Mouse (Mus musculus) intestine, embryonic 14.5 days (tissue): Measurements from ENCODE around the gene Zfp14. TPM values are rescaled to one million over a fixed set of nuclear protein-coding genes. Genes with fewer than 3 reads are reported as not detected.

Experiments
- ATAC-seq: fragments of 200-750 bp; cut with Nextera tagmentation; replicated peaks from 2 replicates; pipeline ENCODE4 v1.8.0; 2017; ENCODE audit warnings: low read depth, moderate number of reproducible peaks, moderate TSS enrichment, moderate library complexity; ENCODE audit not compliant: low FRiP score, low TSS enrichment
- DNase-seq: peaks from one replicate; pipeline ENCODE4 v3.0.0-alpha.2; 2018; ENCODE audit warnings: low spot score
- H3K27ac ChIP-seq: fragments of 300-500 bp; sonication (generic); 2 replicates; pipeline ENCODE4 v1.5.1; 2014; ENCODE audit warnings: low read depth, mild to moderate bottlenecking, control low read depth
- H3K27me3 ChIP-seq: fragments of 300-500 bp; sonication (generic); replicated peaks from 2 replicates; pipeline ENCODE4 v1.6.1; 2014; ENCODE audit warnings: low read length, control low read depth; ENCODE audit not compliant: control insufficient read depth, insufficient read depth
- H3K36me3 ChIP-seq: fragments of 300-500 bp; sonication (generic); 2 replicates; pipeline ENCODE4 v1.6.1; 2014; ENCODE audit warnings: low read length, control low read depth; ENCODE audit not compliant: control insufficient read depth, insufficient read depth
- H3K4me1 ChIP-seq: fragments of 300-500 bp; sonication (generic); replicated peaks from 2 replicates; pipeline ENCODE4 v1.6.1; 2014; ENCODE audit warnings: low read length, control low read depth, mixed read lengths; ENCODE audit not compliant: control insufficient read depth, insufficient read depth
- H3K4me2 ChIP-seq: fragments of 300-500 bp; sonication (generic); 2 replicates; pipeline ENCODE4 v1.6.1; 2014; ENCODE audit warnings: low read length
- H3K4me3 ChIP-seq: fragments of 300-500 bp; sonication (generic); 2 replicates; pipeline ENCODE4 v1.5.1; 2014; ENCODE audit warnings: low read depth, low read length, control low read depth, mixed read lengths
- H3K9ac ChIP-seq: fragments of 300-500 bp; sonication (generic); 2 replicates; pipeline ENCODE4 v1.6.1; 2014; ENCODE audit warnings: mild to moderate bottlenecking, low read length
- H3K9me3 ChIP-seq: fragments of 300-500 bp; sonication (generic); 2 replicates; pipeline ENCODE4 v1.6.1; 2016; ENCODE audit warnings: low read length, control low read depth; ENCODE audit not compliant: control insufficient read depth
- WGBS: fragments of 180-500 bp; shearing (Covaris S2); extraction: QIAGEN DNeasy Blood & Tissue Kit; methylation state at CpG from one replicate; pipeline ENCODE4 v1.1.7; 2014; 5-methylcytosine and 5-hydroxymethylcytosine counted together
- polyA plus RNA-seq: library from polyadenylated mRNA; unstranded; fragments of >200 nt; fragmentation: Nextera tagmentation; extraction: Ambion mirVana; gene quantifications from 2 replicates; pipeline ENCODE4 v1.2.1, GENCODE M21; 2014

Gene Zfp14
- 3.5 and 4.4 TPM in 2 replicates for polyA plus RNA-seq

DNA sequence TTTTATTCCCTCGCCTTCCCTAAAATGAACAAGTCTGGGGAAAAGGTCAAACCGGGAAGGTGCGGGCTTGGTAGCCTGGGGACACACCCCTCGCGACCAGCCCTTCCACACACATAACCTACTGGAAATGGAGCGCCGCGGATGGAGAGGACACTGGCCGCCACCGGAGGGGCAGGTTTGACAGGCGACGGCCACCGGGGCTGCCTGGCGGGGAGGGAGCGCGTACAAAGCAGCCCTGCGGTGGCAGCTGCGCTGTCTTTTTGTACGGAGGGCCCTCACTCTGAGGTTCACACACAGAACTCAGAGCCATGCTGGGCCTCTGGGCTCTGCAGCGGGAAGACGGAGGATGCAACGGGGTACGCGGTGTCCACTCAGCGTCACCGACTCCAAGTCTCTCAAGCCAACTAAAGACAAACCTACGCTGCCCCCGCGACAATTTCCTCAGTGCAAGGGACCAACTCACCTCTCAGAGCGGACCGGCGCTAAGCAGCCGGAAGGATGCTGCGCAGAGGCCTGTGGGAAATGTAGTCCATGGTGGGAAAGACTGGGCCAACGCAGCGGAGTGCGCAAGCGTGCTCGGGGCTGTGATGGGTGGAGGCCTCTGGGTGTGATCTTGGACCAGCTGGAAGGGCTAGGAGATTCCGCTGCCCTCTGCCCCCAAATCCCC lies at the start of gene Zfp14:
Gene Zfp14 (minus strand): TSS at position 499 of the 667 bp plus-strand sequence.
- H3K4me3 ChIP-seq: peak within 1 kb of the TSS; percentile 62
- peak within 1 kb of the TSS; percentile 39; the same call in 1 of the 2 replicates for H3K27ac ChIP-seq
- H3K4me1 ChIP-seq: peaks cover 7% of the 10 kb centered on the region; the same call in 1 of the 2 replicates
- 0 out of 2 replicates have a peak, but pooled peaks cover 5% of the 10 kb centered on the region for H3K36me3 ChIP-seq
- WGBS: under 1% methylated on average over 40 of the region's 40 CpGs
- DNase-seq: peak; percentile 88
- peak; percentile 97 for ATAC-seq
- H3K9ac ChIP-seq: peak within 1 kb of the TSS; percentile 61
- H3K9me3 ChIP-seq: no peaks in the 10 kb centered on the region
- H3K27me3 ChIP-seq: no peaks in the 10 kb centered on the region
- peak within 1 kb of the TSS; percentile 72 for H3K4me2 ChIP-seq

DNA sequence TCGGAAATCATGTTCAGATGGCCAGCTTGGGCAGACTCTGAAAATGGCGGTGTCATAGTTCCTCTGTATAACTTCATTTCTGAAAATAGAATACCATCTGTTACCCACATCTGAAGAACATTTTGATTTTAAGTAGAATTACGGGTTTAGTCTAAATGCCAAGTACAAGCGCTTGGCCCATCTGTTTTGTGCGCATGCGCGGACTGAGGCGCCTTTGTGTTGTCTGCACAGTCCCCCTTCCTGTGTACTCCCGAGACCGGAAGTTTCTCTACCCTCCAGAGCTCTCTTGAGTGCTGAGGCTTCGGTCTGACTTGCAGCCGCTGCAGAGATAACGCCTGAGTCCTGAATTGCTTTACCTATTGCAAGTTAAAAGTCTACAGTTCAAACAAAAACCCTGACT lies 48.1 kb upstream of the Zfp14 start:
- Histone ChIP-seq H3K36me3 (peaks cover 54% of the 10 kb centered on the region), H3K4me1 (peaks cover 4% of the 10 kb centered on the region; the same call in 1 of the 2 replicates), H3K9ac (no peak overlapping the region), H3K27me3 (no peaks in the 10 kb centered on the region), H3K9me3 (peaks cover 18% of the 10 kb centered on the region), H3K4me3 (no peak overlapping the region; the same call in 1 of the 2 replicates), H3K27ac (no peak overlapping the region), H3K4me2 (no peak overlapping the region)
- WGBS: 94% methylated on average over 13 of the region's 13 CpGs
- no peak for ATAC-seq
- DNase-seq: no peak

DNA sequence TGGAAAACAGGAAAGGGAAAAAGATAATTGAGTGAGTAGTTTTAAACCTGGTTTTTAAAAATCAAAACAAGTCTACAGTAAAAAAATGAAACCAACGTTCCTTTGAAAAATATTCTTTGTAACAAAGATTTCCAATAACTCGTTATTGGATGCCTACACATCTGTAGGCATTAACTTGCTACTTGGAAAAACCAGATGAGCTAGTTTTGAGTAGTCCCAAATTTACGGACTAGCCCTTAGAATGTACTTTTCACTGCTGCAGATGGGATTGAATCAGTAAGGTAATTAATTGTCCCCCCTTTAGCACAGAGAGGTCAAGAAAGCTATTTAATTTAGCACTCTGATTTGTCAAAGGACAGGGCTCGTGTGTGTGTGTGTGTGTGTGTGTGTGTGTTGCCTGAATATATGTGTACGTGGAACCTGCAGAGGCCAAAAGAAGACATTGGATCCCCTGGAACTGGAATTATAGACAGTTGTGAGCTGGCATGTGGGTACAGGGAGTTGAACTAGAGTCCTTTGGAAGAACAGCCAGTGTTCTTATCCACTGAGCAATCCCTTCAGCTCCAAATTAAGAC lies 44.5 kb upstream of the Zfp14 start:
- 5% methylated on average over 5 of the region's 5 CpGs for WGBS

DNA sequence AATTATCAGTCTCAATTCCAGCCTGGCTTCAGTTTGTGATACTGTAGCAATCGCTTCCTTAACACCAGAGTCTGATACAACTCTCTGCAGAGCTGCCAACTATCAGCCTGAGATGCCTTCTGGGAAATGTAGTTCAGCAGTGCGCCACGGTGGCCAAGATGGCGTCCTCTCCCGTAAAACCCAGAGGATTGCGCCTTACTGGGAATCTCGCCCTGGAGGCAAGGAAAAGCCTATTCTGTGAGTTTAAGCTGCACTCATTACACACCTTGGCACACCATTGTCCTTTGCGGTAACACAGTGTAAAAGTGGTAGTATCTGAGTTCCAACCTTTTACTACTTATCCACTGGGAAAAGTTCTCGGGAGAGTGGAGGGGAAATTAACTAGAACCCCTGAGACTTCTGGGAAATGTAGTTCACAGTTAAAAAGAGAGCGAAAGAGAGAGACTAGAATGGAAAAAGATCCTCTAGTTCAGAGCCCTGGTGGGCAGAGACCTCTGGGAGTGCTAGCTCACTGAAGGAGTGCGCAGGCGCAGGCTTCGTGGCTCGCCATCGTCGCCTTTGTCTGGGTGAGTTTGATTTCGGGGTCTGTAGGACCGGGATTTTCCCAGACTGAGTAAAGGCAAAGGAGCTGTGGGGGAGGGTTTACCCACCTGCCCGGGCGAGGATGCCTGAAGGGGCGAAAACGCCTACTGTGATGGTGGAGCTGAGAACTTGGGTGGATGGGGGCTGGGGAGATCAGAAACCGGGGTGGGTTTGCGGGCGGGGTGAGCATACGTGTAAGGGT lies 43.7 kb upstream of the Zfp14 start, which contains the start of gene Zfp260:
Gene Zfp260 (plus strand): TSS at position 132 of the 784 bp plus-strand sequence.
- DNase-seq (peak; percentile 96), ATAC-seq (peak; percentile 82)
- Histone ChIP-seq H3K27me3 (no peaks in the 10 kb centered on the region), H3K9ac (peak within 1 kb of the TSS; percentile 83), H3K4me3 (peak within 1 kb of the TSS; percentile 81), H3K4me2 (peak within 1 kb of the TSS; percentile 78), H3K9me3 (no peaks in the 10 kb centered on the region), H3K36me3 (peaks cover 14% of the 10 kb centered on the region), H3K27ac (peak within 1 kb of the TSS; percentile 98), H3K4me1 (peaks cover 7% of the 10 kb centered on the region; the same call in 1 of the 2 replicates)
- under 1% methylated on average over 26 of the region's 26 CpGs for WGBS

More for the DNA sequence above, 44.5 kb upstream of the Zfp14 start:
- peak overlapping the region; percentile 98 for H3K27ac ChIP-seq
- DNase-seq (no peak), ATAC-seq (no peak)
- no peaks in the 10 kb centered on the region for H3K27me3 ChIP-seq
- no peaks in the 10 kb centered on the region for H3K9me3 ChIP-seq
- H3K36me3 ChIP-seq: peaks cover 21% of the 10 kb centered on the region
- peaks cover 7% of the 10 kb centered on the region; the same call in 1 of the 2 replicates for H3K4me1 ChIP-seq
- peak overlapping the region; percentile 81 for H3K4me3 ChIP-seq
- peak overlapping the region; percentile 83 for H3K9ac ChIP-seq
- H3K4me2 ChIP-seq: peak overlapping the region; percentile 78

DNA sequence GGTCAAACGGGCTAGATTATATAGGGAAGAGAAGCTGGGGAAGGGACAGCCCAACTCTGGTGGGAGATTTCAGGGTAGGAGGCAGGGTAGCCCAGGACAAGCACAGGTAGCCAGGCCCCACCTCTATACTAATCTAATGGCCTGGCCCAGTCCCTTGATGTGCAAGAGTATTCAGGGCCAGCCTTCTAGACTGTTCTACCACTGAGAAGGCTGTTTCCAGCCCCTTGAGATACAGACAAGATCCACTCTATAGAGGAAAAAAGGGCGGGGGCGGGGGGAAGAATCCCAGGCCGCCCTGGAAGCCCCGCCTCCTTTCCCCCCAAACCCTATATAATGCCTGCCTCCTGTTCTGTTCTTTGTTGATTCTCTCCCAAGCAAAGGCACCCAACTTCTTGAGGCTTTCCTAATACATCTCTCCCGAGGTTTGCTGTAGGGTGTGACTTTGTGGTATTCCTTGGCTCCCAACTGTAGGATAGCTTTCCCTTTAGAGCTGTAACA lies 42.8 kb upstream of the Zfp14 start:
- Histone ChIP-seq H3K4me3 (peak overlapping the region; percentile 81), H3K9me3 (no peaks in the 10 kb centered on the region), H3K4me1 (peaks cover 13% of the 10 kb centered on the region), H3K4me2 (peak overlapping the region; percentile 78), H3K27ac (no peak overlapping the region; the same call in 1 of the 2 replicates), H3K27me3 (no peaks in the 10 kb centered on the region), H3K9ac (peak overlapping the region; percentile 83), H3K36me3 (peaks cover 5% of the 10 kb centered on the region)
- no peak for DNase-seq
- WGBS: 65% methylated on average over 6 of the region's 6 CpGs
- no peak for ATAC-seq

DNA sequence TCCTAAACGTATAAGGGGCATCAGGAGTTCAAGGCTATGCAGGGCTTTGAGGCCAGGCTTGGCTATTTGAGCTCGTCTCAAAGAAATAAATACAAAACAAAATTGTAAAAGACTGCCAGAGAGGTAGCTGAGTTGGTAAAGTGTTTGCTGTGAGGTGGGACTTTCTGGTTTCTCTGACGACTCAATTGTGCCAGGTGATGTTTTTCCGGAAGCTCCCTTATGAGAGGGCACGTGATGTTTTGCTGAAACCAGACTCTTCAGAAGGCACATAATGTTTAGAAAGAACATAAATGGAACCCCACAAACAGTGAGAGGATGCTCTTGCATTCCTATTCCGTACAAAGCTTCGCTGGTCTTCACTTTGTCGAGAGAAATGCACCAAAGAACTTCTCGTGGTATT lies 41.5 kb upstream of the Zfp14 start:
- 84% methylated on average over 9 of the region's 9 CpGs for WGBS
- peaks cover 15% of the 10 kb centered on the region for H3K4me1 ChIP-seq
- DNase-seq: no peak
- H3K27me3 ChIP-seq: no peaks in the 10 kb centered on the region
- no peak overlapping the region for H3K4me3 ChIP-seq
- no peak overlapping the region for H3K4me2 ChIP-seq
- no peak overlapping the region for H3K9ac ChIP-seq
- H3K9me3 ChIP-seq: no peaks in the 10 kb centered on the region
- ATAC-seq: no peak
- H3K27ac ChIP-seq: no peak overlapping the region
- no peaks in the 10 kb centered on the region for H3K36me3 ChIP-seq

DNA sequence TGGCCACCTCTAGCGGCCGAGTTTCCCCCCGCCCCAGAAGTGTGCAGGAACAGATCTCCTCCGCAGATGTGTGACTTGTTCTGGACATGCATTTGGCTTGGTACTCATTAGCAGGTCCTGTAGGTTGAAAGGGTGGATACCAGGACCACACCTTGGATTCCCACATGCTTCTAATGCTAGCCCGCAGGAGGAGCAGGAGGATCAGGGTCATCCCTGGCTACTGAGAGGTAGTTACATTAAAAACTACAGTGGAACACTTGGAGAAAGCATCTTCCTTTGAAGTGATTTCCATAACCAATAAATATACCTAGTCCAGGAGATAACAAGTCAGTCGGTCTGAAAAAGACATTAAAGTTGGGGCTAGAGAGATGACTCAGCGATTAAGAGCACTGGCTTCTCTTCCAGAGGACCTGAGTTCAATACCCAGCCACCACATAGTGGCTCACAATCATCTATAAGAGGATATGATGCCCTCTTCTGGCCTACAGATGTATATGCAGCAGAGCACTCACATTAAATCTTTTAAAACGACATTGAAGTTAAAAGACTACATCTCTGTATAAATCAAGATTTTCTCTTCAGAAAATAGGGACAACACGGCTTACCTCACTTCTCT lies 39.9 kb upstream of the Zfp14 start:
- Histone ChIP-seq H3K4me3 (peak overlapping the region; percentile 67), H3K9ac (peak overlapping the region; percentile 53), H3K36me3 (peaks cover 6% of the 10 kb centered on the region; the same call in 1 of the 2 replicates), H3K4me1 (peaks cover 14% of the 10 kb centered on the region), H3K27ac (peak overlapping the region; percentile 36; the same call in 1 of the 2 replicates), H3K4me2 (peak overlapping the region; percentile 67), H3K27me3 (no peaks in the 10 kb centered on the region), H3K9me3 (no peaks in the 10 kb centered on the region)
- WGBS: 11% methylated on average over 9 of the region's 9 CpGs
- ATAC-seq: no peak
- DNase-seq: no peak
